Mouse (Mus musculus) urinary bladder, postnatal 4 days (tissue): ENCODE measurements at regions not wholly inside any gene's neighbourhood (a gene's known extent, or its start where the extent isn't known, plus 50 kb on each side); places are given as distances from the start of the nearest gene placed in this dataset.

ENCODE experiments used
- DNase-seq, 2 experiments: peaks; one replicate each; pipeline ENCODE4 v3.0.0; 2021 to 2022; ENCODE audit warnings: low spot score in 2 of 2

DNA sequence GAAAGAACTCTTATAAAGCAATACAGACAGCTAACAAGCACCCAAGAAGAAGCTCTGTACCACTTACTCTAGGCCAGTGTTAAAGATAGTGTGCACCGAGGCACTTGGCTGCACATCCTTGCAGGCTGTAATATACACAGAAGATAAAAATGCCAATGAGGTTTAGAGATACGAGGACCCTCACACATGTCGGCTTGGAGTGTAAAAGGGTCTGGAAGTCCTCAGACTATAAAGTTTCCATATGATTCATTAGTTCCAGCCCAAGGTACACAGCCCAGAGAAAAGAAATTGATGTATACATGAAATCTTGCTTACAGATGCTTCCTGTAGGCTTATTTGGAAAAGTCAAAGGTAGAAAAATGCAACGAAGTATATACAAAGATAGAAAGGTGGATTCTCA lies 800.3 kb upstream of the Lrrc6 start:
- no peak for DNase-seq

DNA sequence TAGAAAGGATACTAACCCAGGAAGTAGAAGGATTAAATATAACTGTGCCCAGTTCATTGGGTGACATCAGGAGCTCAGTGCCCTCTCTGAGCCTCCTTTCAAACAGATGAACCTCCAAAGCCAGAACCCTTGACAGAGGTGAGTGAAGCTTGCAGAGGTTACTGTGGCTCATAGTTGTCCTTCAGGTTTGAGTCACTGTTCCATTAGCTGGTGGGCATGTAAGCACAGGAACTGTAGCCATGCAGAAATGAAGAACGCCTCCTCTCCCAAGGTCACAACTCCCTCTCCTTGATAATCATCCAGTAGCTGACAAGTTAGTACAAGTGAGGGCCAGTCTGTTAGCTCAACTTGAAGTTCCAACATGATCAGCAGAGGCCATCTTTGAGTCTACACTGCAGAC lies 794.1 kb upstream of the Lrrc6 start:
- no peak for DNase-seq

DNA sequence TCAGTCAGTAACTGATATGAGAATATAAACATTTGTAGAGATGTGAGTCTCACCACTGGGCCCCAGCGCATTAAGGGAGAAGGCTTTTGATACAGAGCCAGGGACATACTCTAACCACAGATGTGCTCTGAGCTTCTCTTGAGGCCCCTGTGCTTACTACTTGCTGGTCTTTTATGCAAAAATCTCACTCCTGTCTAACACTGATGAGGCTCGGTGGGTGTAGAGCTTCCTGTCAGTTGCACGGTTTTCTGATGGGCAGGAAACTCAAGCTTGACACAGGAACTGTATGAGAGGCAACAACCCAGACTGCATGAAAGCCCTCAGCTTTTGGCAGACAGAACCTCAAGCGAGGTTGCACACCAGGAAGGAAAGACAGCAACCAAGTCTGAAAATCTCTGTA lies 789.0 kb upstream of the Lrrc6 start:
- DNase-seq, result no peak

DNA sequence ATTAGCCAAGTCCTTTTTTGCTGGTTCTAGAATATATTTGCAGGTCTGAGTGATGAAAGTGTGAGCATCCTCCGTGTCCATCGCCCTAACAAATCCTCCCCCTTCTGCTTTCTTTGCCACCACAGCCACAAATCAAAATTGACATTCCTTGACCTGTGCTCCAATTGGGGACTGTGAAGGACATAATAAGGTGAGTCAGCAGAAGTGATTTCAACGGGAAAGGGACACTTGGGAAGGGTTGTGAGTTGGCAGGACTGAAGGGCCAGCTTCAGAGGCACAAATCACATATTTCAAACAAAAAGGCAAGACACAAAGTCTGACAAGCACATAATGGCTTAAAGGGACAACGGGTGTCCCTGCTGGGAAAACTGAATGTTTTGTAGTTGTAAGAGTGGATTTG lies 784.2 kb upstream of the Lrrc6 start:
- no peak for DNase-seq

DNA sequence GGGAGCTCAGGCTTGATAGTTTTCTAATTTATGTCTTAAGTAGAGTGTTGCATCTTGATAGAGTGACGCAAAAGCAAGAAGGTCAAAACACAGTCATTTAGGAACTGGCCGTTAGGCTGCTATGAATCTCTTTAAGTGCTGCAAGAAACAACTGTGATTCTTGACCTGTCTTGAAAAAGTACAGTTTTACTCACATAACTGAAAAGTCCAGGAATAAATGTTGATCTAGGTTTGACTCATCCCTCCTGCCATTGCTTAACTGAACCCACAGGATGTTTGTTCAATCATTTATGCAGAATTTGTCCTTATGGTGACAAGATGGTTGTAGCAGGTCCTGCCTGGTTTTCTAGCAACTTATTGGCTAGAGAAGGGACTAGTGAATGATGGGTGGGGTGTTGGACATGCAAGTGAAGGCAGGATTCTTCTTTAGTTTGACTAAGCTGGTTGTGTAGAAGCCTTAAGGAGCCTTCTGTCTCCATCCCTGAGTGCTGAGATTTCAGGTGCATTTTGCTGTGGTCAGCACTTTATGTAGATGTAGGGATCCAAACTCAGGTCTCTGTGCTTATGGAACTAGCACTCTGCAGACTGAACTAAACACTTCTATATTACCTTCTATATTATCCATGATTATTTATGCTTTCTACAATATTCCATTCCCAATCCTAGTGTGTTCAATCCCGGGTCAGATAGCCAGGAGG lies 782.7 kb upstream of the Lrrc6 start:
- no peak for DNase-seq

DNA sequence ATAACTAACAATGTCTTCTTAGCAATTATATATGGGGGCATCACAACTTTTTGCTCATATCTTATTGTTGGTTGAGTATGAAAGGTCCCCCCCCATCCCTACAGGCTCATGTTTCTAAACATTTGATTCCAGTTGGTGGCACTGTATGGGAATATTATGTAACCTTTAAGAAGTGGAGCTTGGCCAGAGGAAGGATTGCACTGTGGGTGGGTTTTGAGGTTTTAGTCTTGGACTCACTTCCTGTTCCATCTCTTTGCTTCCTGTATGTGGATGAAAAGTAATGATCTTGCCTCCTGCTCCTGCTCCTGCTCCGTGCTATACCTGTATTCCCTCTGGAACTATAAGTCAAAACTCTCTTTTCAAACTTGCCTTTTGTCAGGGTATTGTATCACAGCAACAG lies 778.2 kb upstream of the Lrrc6 start:
- DNase-seq, result no peak

DNA sequence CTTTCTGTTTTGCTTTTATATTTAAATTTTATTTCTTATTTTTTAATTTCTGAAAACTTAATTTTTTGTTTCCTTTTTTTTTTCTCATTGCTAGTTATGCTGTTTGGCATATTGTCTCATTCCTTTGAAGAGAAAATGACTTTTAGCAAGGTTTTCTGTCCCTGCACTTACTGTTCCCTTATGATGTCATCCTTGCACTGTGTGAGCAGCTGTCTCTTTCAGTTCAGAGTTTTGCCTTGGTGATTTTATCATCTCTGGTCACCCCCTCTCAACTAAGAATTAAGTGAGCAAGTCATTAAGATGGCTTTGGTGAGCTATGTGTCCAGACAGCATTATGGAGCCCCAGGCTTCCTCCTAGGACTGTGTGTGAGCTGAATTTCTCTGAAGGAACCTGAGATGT lies 774.3 kb upstream of the Lrrc6 start:
- no peak for DNase-seq

DNA sequence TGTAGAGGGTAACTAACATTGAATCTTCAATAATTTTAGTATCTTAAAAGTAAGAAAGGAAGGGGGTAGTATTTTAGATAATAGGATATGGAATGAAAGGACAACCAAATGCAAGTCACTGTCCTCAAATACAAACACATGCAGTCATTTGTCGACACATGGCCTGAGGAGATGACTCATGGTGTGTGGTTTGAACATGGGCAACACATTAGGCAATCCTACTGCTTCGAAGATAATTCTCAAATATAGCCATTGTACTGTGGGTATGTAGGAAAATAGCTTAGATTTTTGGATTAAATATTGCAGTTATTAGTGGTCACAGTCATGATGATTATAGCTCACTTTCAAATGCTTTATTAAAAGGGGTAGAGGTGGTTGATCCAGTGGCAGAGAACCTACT lies 771.7 kb upstream of the Lrrc6 start:
- no peak for DNase-seq

DNA sequence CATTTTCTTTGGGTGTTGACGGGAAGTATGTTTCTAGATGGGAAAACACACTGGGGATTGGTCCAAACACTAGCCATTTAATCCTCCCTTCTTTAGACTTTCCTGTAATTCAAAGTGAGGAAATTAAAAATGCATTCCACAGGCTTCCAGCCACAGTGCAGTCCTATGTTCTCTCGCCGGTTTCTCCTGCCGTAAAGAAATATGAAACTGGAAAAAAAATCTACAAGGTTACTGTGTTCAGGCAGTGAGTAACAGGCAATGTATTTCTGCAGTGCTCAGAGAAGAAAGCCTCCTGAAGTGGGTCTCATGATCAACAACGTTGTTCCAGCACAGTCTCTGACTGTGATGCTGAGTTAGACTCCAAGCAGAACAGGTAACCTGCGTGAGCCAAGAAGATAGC lies 763.0 kb upstream of the Lrrc6 start:
- no peak for DNase-seq

DNA sequence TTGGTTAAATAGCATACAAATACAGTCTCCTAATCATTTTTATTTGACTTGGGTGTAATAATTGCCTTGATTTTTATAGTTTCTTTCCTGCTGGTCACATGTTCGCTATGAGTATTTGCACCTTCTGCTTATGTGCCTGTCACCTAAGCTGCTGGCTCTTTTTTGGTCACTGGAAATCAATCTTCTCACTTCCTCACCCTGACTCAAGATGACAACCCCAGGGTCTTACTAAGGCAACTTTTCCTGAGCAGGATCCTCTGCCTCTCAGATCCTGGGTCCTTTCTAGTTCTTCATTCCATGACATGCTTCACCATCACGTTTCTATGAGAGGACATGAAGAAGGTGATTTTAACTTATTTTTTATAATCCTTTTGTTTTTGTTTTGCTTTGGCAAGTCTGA lies 762.6 kb upstream of the Lrrc6 start:
- DNase-seq, result no peak

DNA sequence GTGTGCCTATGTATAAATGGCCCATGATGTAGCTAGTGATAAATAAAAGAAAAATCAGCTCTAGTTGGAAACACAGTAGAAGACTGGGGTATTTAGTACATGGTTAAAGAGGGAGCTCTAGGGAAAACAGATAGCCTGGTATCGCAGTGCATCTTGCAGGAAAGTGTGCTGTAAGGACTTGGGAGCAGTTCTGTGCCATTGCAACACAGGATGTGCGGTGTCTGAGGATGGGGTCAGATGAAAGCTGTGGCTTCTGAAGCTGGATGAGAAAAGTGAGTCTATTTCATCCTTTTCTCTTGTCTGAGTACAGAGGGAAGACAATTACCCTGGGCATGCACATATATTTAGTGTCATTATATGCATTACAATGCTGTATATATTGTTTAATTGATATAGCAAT lies 761.6 kb upstream of the Lrrc6 start:
- no peak for DNase-seq

DNA sequence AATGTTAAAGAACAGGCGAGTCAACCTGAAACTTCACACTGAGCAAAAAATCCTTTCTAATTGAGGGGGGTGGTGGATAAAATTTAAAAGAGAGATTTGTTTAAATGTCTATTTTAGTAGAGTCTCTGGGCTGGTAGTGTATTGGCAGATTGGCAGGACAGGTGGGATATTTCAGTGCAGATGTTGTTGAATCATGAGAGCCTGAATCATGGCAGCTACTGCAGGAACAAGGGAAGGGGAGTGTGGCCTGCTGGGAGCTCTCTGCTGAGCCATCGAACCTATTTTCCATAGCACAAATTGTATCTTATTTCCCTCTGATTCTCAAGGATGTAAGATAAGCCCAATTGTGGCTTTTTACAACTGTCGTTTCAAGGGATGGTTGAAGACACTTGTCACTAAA lies 760.0 kb upstream of the Lrrc6 start:
- DNase-seq, result no peak

DNA sequence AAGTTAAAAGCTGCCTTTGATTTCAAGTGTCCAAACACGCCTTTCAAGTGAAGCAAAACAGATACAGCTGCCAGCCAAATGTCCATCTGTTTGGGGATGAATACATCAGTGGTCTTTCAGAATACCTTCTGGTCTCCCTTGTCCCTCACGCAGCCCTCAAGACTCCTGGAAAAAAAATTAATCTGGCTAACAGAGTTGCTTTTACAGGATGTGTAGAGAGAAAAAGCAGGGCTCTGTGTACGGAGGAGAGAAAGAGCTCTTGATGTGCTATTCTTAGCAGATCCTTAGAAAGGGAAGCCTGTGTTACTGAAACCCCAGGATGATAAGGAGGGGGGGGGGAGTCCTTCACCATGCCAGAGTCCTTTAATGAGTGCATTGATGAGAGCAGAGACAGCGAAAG lies 748.4 kb upstream of the Lrrc6 start:
- DNase-seq, result no peak

DNA sequence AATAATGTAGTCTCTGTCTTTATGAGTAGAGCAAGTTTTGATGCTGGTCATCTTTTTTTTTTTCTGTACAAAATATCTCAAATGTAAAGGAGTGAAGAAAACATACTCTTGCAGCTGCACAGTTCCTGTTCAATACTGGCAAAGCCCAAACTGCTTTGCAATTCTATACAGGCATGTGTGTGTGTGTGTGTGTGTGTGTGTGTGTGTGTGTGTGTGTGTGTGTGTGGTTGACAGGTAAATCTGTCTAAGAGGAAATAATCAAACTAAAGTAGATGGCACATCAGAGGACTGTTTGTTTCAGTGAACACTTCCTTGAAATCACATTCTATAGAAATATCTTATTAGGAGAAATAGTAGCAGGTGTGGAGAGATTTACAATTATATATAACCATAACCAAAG lies 747.8 kb upstream of the Lrrc6 start:
- no peak for DNase-seq

DNA sequence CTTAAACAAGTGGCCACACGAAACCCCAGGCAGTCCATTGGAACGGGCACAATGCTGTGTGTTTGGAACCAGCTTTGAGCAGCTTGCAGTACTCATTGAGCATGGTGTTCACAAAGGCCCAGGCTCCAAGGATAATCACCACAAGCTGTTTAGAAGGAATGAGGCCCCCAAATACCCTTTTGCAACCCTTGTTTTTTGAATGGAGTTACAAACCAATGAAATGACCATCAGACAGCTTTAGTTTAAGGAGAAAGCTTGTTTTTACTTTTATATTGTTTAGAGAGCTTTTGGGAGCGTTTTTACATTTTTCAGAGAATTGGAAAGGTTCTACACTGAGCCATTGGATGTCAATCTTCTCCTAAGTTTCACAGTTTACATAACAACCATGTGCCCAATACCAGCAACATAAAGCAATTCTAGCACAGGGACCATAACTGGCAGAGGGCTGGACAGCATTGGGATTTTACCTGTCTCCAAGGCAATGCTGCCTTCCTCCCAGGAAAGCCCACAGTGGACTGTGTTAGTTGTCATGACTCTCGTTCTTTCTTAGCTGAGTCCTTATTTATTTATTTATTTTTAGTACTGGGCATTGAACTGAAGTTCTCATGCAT lies 745.1 kb upstream of the Lrrc6 start:
- DNase-seq, result no peak

DNA sequence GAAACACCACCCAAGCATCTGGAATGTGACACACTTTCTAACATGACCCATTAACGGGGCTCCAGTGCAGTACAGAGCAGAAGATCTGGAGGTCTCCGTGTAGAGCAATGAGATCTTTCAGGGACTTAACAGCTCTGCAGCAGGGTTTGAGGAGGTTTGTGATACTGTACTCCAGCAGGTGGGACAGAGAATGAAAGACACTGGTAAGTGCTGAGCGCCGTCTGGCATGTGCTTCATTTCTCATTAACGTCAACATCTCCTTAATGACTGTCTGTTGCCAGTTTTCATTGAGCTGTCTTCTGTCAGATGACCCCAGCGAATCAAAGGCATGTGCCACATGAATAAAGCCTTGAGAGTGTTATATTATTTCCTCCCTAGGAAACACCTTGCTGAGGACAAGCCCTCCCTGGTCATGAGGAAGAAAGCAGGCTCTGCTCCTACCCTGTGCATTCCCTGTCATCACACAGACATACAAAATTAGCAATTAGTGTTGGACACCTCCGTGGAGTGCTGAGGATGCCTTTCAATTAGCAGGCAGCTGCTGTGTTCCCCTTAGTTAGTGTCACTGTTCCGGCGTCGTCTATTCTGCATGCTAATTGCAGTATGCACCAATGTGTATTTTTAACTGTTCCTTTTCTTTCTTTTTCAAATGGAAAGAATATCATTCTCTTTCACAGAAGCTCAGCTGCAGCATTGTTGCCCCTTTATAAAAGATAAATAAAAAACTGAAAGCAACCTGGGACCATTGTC lies 744.4 kb upstream of the Lrrc6 start:
- no peak for DNase-seq

DNA sequence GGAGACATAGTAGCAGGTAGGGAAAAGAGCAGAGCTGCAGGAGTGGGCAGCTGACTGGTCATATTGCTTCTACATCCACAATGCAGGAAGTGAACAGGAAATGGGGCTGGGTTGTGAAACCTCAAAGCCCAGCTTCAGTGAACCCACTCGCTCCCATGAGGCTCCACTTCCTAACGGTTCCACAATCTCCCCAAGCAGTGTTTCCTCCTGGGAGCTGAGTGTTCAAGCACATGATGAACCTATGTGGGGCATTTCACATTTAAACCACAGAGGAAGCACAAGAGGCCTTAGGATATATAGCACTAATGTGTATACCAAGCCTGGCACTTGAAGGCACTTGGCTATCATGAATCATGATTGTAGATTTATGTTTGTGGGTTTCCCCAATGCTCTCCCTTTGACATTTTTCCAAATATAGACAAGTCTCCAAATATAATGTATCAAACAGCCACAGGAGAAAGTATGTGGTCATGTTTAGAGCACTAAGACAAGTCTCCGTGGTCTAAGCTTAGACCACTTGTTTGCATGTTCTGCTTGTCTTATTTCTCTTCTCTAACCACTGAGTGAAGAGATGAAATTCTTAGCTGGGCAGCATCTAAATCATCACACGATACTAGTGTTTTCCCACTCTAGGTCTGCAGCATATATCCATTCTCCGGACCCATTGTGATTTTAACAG lies 734.5 kb upstream of the Lrrc6 start:
- no peak for DNase-seq

DNA sequence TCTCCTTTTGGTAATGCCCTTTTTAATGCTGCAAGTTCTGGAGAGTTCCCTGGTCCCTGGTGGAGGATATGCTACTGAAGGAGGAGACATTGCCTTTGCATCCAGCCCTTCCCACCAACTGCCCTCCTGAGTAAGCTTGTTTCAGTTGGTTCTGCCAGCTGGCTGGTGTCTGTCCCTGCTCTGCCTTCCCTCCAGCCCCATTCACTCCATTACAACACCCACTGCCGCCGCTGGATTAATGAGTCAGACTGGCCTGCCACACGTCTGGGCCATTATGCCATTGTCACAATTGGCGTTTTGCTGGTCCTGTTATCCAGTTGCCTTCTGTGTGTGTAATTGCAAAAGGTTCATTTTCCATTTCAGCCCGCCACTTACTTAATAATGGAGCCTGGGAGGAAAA lies 728.6 kb upstream of the Lrrc6 start:
- DNase-seq, result no peak

DNA sequence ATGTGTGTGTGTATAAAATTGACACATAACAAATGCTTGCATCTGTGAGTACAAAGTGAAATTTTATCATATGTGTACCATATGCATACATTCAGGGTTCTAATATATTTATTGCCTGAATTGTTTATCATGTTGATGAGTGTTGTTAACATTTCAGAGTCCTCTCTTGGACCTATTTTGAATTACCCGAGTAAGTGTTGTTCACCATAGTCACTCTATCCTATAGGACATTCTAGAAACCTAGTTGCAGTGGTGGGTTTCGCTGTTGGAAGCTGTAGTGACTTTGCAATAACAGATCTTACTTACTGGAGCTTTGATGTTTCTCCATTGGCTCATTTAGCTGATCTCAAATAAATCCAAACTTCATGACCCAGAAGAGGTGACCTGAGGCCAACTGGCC lies 727.9 kb upstream of the Lrrc6 start:
- no peak for DNase-seq

DNA sequence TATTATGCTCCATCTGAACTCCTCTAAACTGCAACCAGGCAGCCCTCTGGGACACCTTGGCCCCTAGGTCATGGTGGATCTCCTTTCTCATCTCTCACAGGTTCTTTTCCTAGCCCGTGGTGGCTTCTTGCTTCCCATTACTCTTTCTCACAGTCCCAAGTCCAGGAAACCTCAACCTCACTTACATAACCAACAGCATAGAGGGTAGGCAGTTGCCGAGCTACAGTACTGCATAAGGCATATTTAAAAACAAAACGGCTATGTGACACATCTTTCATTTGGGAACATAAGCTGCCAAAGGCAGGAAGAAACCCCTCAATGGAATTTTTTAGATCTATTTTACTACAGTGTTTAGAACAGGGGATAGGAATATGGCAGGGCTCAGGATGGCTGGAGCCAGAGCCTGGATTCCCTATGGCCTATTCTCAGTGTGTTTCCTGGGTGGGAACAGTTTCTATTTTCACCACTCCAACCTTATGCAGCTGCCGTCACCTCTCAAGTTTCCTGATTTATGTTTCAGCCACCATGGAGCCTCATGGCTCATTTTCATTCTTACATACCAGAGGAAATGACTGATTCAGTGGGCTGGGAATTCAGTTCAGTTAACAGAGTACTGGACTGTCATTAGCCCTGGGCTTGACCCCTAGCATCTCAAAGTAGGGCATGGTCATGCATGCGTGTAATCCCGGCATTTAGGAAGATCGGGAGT lies 726.9 kb upstream of the Lrrc6 start:
- DNase-seq, result no peak

DNA sequence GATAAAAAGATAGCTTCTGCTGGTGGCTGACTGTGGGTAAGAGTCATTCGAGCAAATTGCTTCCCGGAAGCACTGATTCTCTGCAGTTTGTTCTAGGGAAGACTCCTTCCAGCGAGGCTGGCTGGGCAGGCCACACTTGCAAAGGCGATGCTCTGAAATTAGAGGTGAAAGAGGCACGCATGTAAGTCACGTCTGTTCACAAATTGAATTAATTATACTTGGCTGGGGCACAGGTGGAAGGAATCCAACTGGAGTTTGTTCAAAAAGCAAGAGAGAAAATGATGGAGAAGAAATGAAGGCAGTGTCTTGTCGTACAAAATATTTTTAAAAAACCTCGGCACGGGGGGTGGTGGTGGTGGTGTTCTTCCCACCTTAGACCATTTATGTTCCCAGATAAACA lies 726.2 kb upstream of the Lrrc6 start:
- DNase-seq, result no peak
